Mouse (Mus musculus): ENCODE data around the gene Saxo1.

DNA sequence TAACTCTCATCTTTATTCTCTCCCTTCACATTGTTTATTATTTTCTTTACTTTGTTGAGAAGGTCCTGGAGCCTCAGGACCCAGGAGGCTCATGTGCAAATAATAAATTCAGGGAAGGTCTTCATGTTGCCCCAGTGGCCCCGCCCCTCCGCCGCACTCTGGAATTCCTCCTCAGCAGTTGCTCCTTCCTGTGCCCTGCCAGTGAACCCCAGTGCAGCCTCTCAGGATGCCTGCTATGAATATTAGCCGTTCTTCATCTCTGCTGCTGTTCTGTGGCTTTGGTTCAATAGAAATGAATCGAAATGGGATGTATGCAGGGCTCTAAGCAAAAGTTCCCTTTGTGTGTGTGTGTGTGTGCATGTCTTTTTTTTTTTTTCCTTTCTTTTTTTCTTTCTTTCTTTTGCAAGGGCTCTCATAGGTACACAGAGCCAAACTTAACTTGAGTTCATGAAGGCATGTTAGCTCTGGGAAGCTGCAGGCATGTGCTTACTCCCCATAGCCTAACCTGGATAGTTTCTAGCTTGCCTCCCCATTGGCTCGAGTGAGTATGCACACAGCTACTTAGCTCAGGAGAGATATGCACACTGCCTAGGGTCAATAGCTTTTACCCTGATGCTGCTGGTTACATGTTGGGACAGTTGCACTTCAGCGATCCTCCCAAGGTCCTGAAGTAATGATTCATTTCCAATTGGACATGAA is 151.5 kb downstream of the Saxo1 start:
- TF ChIP-seq ETS1 (IDR thresholded peaks at IDR 0.05; ENCODE audit: low read depth, low read length) (no peak), RCOR1 (IDR thresholded peaks at IDR 0.05; ENCODE audit: low read depth, low read length) (no peak), CTCF (IDR thresholded peaks at IDR 0.05 in 2 of 3, conservative IDR thresholded peaks at IDR 0.05 in 1 of 3; ENCODE audit: control insufficient read depth in 1 of 3, insufficient read depth in 1 of 3, low read depth in 2 of 3, low read length in 3 of 3, poor library complexity in 1 of 3, severe bottlenecking in 1 of 3) (no peak), GATA1 (IDR thresholded peaks at IDR 0.05; ENCODE audit: low read depth, low read length) (no peak), NRF1 (IDR thresholded peaks at IDR 0.05; ENCODE audit: insufficient read depth, low read depth, low read length, poor library complexity, severe bottlenecking) (no peak), POLR2A (IDR thresholded peaks at IDR 0.05; ENCODE audit: control insufficient read depth in 1 of 2, insufficient read depth in 1 of 2, low read depth in 1 of 2, low read length in 2 of 2, poor library complexity in 1 of 2) (no peak), EP300 (IDR thresholded peaks at IDR 0.05; ENCODE audit: low read depth in 1 of 2, low read length in 2 of 2) (no peak), E2F4 (IDR thresholded peaks at IDR 0.05; ENCODE audit: borderline replicate concordance, low read depth, low read length) (no peak), MAX (IDR thresholded peaks at IDR 0.05; ENCODE audit: low read length) (no peak), NELFE (IDR thresholded peaks at IDR 0.05; ENCODE audit: low read depth, low read length) (no peak)

Data from MEL (cell line).